Mouse (Mus musculus) embryo, embryonic 10 days (tissue): ENCODE measurements at regions not wholly inside any gene's neighbourhood (a gene's known extent, or its start where the extent isn't known, plus 50 kb on each side); places are given as distances from the start of the nearest gene placed in this dataset.
"Not testable (repeated sequence)": the region's sequence is repeated elsewhere in the genome, so short reads cannot be mapped to it uniquely, and the experiment has no call there.

Experiments used
- DNase-seq: peaks from one replicate; pipeline ENCODE4 v3.0.0-alpha.2; 2015; ENCODE audit warnings: low spot score

GRCm38 (mm10) chr7:129689464-129689863, 97.8 kb downstream of the Wdr11 start:
- no peak for DNase-seq

DNA sequence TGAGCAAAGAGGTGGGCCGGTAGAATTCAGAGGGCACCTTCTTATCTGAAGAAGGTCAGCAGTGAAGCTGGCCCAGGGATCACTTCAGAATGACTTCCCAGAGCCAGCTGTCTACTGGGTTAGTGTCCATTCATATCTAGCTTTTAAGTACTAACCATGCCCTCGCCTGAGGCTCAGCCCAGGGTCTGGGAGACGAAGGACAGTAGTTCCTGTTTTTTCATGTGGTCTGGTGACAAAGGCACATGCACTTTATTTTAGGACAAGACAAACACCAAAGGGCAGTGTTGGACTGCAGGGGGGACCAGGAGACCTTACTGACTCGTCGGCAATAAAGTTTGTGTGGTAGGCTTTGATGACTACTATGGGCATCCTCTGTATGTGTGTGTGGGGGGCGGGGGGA, 99.2 kb downstream of the Wdr11 start:
- DNase-seq, result no peak

DNA sequence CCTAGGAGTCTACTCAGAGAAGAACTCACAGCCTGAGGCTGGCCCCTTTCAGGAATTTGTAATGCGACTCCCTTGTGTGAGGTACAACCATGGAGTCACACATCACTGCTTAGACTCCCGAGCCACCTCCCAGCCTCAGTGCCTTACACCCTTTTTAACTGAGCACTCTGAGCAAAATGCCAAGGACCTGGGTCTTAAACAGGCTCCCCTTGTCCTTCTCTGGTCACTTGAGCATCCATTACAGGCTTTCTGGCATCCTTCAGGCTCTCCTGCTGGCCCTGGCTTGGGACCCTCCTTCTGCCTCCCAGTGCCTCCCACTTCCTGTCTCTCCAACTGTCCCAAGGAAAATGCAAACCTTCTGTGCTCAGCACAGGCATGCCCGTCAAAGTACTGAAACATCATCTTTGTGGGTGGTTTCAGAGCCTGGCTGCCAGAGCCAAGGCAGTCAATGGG, 100.0 kb downstream of the Wdr11 start:
- DNase-seq, result peak; percentile 52

- no peak for DNase-seq
These were observed 102.0 kb downstream of the Wdr11 start for GRCm38 (mm10) chr7:129693635-129694034.

DNA sequence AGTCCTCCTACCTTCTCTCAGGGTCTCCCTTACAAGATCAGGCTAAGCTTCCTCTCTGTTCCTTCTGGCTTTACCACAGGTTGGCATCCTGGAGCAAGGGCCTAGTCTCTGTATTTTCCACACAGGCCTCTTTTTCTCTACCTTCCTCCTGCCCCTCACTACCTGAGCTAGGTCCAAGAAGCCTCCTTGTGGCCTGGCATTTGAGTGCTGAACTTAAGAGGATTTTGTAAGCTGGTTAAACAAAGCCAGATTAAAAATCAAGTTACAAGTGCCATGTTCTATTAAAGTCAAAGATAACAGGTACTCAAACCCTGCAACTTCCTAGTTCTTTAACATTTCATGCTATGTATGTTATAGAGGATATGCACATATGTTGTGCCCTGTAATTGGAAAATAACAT, 102.5 kb downstream of the Wdr11 start:
- no peak for DNase-seq

- DNase-seq, result no peak
These were observed 108.4 kb downstream of the Wdr11 start for GRCm38 (mm10) chr7:129699931-129700570.

- DNase-seq, result no peak
These were observed 135.9 kb downstream of the Wdr11 start for GRCm38 (mm10) chr7:129727559-129727958.

GRCm38 (mm10) chr7:129729709-129730238, 138.1 kb downstream of the Wdr11 start:
- no peak for DNase-seq

DNA sequence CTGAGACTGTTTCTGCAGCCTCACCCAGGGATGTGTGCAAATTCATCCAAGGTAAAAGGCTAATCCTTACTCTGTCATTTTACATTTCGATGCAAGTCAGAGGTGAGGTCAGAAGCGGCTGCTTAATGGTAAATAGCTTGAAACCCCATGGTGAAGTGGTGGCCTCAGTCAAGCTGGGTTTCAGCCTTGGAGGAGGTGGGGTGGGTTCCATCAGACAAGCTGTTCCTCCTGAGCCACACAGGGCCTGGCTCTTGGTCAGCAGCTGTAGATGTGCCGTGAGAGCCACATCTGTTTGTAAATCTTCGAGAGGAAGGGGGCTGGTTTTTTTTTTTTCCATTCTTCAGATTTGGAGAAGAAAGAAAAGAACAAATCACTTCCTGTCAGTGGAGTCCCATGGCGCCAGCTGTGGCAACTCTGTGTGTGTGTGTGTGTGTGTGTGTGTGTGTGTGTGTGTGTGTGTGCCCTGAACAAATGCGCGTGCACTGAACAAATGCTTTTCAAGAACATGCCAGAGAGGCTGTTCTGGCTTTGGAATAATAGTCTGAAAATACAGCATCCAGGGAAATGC, 139.2 kb downstream of the Wdr11 start:
- DNase-seq, result no peak

- no peak for DNase-seq
These were observed 151.0 kb downstream of the Wdr11 start for GRCm38 (mm10) chr7:129742657-129743056.

DNA sequence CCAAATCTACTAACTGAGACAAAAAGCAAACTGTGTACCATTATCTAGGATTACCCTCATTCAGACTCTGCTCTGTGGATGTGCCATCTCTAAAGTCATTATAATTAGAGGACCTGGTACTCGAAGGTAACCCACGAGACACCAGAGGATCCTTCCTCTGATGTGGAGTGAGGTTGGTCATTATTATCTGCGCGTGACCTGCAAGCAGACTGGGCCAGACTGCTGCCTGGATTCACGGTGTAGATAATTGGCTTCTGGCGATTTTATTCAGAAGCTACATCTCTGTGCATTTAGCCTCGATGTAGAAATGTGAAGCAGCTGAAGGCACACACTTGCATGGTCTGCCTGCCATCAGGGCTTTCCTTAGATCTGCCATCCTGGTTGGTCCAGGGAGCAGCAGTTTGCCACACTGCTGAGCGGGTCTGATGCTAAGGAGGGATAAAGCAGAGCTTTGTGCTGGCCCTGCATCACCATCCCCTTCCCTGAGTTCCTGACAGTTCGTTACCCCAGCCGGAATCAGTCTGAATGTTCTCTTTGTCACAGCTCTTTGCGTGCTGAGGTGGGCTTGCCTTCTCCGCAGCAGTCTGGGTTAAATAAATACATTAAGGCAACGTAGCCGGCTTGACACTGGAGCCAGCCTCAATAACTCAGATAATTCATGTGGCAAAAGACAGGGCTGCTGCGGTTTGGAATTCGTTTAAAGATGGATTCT, 152.4 kb downstream of the Wdr11 start:
- DNase-seq, result peak; percentile 59

DNA sequence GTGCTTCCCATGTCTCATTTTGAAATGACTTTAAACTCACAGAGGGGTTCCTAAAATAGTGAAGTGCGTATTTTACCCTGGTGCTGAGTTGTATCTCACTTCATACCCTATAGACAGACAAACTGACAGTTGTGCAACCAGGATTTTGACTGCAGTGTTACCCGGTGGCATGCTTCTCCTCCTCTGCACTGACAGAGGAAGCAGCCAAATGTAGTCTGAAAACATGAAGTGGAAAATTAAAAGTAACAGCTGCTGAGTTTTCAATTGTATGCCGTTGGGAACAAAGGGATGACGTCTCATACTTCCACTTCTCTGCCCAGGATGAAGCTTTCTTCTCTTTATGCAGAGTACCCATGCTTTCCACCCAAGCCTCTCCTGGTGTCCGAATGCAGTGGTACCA, 155.0 kb downstream of the Wdr11 start:
- no peak for DNase-seq

- DNase-seq, result no peak
These were observed 159.3 kb downstream of the Wdr11 start for GRCm38 (mm10) chr7:129750936-129751335.

DNA sequence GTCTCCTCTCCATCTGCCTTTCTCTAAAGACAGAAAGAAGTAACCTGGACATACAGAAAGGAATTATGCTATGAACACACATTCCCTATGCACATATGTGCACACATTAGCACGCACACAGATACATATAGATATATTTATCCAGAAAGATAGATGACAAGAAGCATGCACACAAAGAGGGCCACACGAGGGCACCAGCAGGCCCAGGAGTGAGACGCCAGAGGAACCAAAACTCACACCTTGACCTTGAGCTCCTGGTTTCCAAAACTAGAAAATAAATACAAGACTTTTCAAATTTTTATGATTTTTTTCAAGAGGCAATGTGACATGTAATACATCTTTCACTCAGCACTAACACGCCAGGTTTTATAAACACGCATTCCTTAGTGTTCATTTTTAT, 163.1 kb downstream of the Wdr11 start:
- no peak for DNase-seq

- no peak for DNase-seq
These were observed 164.5 kb downstream of the Wdr11 start for GRCm38 (mm10) chr7:129756138-129756537.

GRCm38 (mm10) chr7:129759848-129760247, 168.2 kb downstream of the Wdr11 start:
- DNase-seq, result no peak

GRCm38 (mm10) chr7:129760386-129760785, 168.7 kb downstream of the Wdr11 start:
- no peak for DNase-seq

GRCm38 (mm10) chr7:129763754-129764153, 172.1 kb downstream of the Wdr11 start:
- no peak for DNase-seq

DNA sequence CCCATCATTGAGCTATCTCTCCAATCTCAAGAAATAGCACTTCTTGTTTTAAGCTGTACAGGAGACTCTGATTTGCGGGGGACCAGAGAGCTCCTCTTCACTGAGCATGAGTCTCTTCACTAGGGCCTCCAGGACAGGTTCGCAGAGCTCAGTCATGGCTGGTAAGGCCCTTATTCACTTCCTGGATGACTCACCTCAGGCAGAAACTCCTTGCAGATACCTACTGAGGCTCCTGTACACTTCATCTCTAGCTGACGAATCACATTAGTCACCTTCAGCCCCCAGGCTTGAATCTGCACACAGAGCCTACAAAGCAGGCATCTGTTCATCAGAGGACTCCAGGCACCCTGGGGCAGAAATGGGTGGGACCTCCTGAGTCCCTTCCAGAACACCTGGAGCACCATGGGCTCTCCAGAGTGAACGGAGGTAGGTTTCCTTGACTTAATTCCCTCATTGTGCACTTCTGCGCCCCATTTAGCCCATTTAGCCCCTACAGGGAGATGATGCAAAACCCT, 172.8 kb downstream of the Wdr11 start:
- no peak for DNase-seq

- no peak for DNase-seq
These were observed 174.0 kb downstream of the Wdr11 start for GRCm38 (mm10) chr7:129765681-129766080.

DNA sequence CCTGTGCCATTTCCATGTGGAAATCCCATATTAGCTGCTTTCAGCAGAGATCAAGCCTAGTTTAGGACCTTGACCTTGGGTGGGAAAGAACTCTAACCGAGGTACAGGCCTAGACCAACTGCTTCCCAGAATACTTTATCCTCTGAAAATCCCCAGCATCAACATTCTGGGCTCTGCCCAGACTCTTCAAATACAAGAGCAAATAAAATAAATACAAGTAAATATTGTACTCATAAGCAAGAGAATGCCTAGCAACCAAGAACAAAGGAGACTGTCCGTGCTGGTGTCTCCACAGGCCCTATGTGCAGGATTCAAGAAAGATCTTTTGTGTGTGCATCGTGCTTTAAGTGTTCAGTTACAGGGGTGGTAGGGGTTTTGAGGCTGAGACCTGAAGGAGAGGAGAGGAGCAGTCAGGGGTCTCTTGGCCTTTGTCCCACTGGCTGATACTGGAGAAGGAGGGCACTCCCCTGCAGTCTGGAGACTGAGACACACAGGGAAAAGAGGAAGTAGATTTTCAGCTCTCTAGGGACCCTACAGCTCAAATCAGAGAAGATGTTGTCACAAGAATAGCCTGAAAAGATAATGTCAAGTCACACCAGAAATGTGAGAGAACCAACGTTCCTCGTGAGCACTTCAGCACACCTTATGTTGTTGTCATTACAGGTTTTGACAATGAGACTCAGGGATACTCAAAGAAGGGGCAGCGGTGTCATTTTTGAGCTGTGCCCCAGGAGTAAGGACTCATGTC, 174.6 kb downstream of the Wdr11 start:
- no peak for DNase-seq

- DNase-seq, result not testable (repeated sequence)
These were observed 178.0 kb downstream of the Wdr11 start for GRCm38 (mm10) chr7:129769673-129770072.
